9 mouse cellular contexts compared by ENCODE assay signal in genomic region chr14:54528007-54528393, GRCm38 (mm10). TPM values are rescaled to one million over a fixed set of nuclear protein-coding genes. Genes with fewer than 3 reads are reported as not detected.
DNase-seq lines count a peak whose midpoint lies in the region; ATAC-seq and TF ChIP-seq lines count a peak whose summit lies in the region.
"Had no signal": no experiment of that assay in that cellular context is flagged by ENCODE, and none has a peak within 500 bp of the region (broad histone marks: within the 10 kb centered on the region; RNA-seq: fewer than 3 reads in every experiment).

No protein-coding gene starts in this region.

- 0 out of 2 replicates have a peak, but pooled peaks have one; percentile 2 for ATAC-seq in limb, embryonic 15.5 days (ENCODE audit: insufficient number of reproducible peaks, low FRiP score, low TSS enrichment, low read depth)

- no peaks in the 10 kb centered on the region for H3K9me3 ChIP-seq in limb, embryonic 15.5 days

- no peak for DNase-seq in gastrocnemius, adult 2 months
- DNase-seq in gastrocnemius, postnatal 10 days = no peak
- DNase-seq in thymus, postnatal 25 days = peak; percentile 32
- no peak for DNase-seq in thymus, postnatal 10 days (ENCODE audit: low spot score in 2 of 2)
- DNase-seq in ovary, postnatal 14 days (ENCODE audit: low spot score) = no peak
- no peak for DNase-seq in adipocyte (ENCODE audit: low spot score)
- no peak for DNase-seq in retina, embryonic 14.5 days (ENCODE audit: low spot score)

- H3K36me3 ChIP-seq in limb, embryonic 15.5 days = no peaks in the 10 kb centered on the region

- H3K4me1 ChIP-seq in limb, embryonic 15.5 days = peaks cover 13% of the 10 kb centered on the region

- WGBS in limb, embryonic 15.5 days = 18% methylated on average over 5 of the region's 5 CpGs

- H3K27ac ChIP-seq in gastrocnemius, adult 2 months = no peak overlapping the region
- H3K27ac ChIP-seq in limb, embryonic 15.5 days = no peak overlapping the region

- H3K4me2 ChIP-seq in limb, embryonic 15.5 days = peak overlapping the region; percentile 60

- no peaks in the 10 kb centered on the region for H3K27me3 ChIP-seq in limb, embryonic 15.5 days

- intact Hi-C loops in gastrocnemius, adult 2 months (cut with DNase I) = loop anchor here (5.0 kb wide), 2 partner anchors 49 to 109 kb away; partner anchors contain the start of gene Ajuba

- H3K9ac ChIP-seq in limb, embryonic 15.5 days = no peak overlapping the region

- H3K4me3 ChIP-seq in gastrocnemius, adult 2 months = peak overlapping the region; percentile 62
- H3K4me3 ChIP-seq in limb, embryonic 15.5 days = peak overlapping the region; percentile 36; the same call in 1 of the 2 replicates

- TF ChIP-seq CTCF in gastrocnemius, adult 2 months (IDR thresholded peaks at IDR 0.05) = no peak

RNA-seq across cellular contexts. Expression of gene Prmt5, which starts 10.7 kb away (rescaled TPM):
- 10 to 100 TPM; 32.5 to 34.6 TPM for total RNA-seq in gastrocnemius, adult 2 months (2021)
- total RNA-seq in gastrocnemius, postnatal 10 days (2021) = 10 to 100 TPM; 32.8 to 35.3 TPM
- 68.6 and 71.4 TPM in 2 replicates for polyA plus RNA-seq in limb, embryonic 15.5 days (2015; fragmentation: Nextera tagmentation; extraction: Ambion mirVana)

RNA-seq across cellular contexts. Expression of gene Haus4, which starts 26.4 kb away (rescaled TPM):
- 1 to 10 TPM; 3.1 to 3.3 TPM for total RNA-seq in gastrocnemius, adult 2 months (2021)
- 10 to 100 TPM in 1 of 2 experiments, 1 to 10 TPM in 1; 9.2 to 10.7 TPM for total RNA-seq in gastrocnemius, postnatal 10 days (2021)
- 52.6 and 53.0 TPM in 2 replicates for polyA plus RNA-seq in limb, embryonic 15.5 days (2015; fragmentation: Nextera tagmentation; extraction: Ambion mirVana)

RNA-seq across cellular contexts. Expression of gene Ajuba, which starts 49.4 kb away (rescaled TPM):
- 1 to 10 TPM; 1.4 to 1.8 TPM for total RNA-seq in gastrocnemius, adult 2 months (2021)
- total RNA-seq in gastrocnemius, postnatal 10 days (2021) = 1 to 10 TPM; 7.5 to 9.9 TPM
- polyA plus RNA-seq in limb, embryonic 15.5 days (2015; fragmentation: Nextera tagmentation; extraction: Ambion mirVana) = 50.7 and 52.7 TPM in 2 replicates

RNA-seq across cellular contexts. Expression of gene Rem2, which starts 52.1 kb away (rescaled TPM):
- total RNA-seq in gastrocnemius, adult 2 months (2021) = not detected
- total RNA-seq in gastrocnemius, postnatal 10 days (2021) = under 1 TPM in 1 of 2 experiments, not detected in 1; 0.14 TPM
- polyA plus RNA-seq in limb, embryonic 15.5 days (2015; fragmentation: Nextera tagmentation; extraction: Ambion mirVana) = 1.5 and 2.2 TPM in 2 replicates
- total RNA-seq: gastrocnemius, postnatal 25 days had no signal
